19 mouse cellular contexts compared by ENCODE assay signal in the genomic region with DNA sequence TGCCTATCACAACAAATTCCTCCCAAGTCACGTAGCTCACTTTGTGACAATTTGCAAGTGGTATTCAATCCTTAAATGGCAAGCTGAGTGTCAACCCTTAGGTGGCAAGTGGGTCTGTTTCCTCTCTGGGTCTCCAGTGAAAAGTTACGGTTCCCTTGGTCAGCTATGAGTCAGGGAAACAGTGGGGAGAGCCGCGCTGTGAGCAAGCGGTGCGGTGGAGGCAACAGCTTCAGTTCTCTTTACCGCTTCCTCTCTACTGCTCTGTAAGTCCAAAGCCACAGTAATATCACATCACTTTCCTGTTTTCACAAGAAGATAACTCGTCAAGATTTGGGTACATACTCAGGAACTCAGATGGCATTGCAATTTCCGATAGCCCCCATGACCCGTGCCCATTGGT. TPM values are rescaled to one million over a fixed set of nuclear protein-coding genes. Genes with fewer than 3 reads are reported as not detected.
DNase-seq lines count a peak whose midpoint lies in the region; ATAC-seq and TF ChIP-seq lines count a peak whose summit lies in the region.
"Had no signal": no experiment of that assay in that cellular context is flagged by ENCODE, and none has a peak within 500 bp of the region (broad histone marks: within the 10 kb centered on the region; RNA-seq: fewer than 3 reads in every experiment).

No protein-coding gene starts in this region.

- no peak for TF ChIP-seq CTCF in kidney, adult 2 months (conservative IDR thresholded peaks at IDR 0.05; ENCODE audit: insufficient read depth, insufficient read length, low read depth, low read length)
- no peak for TF ChIP-seq CTCF in layer of hippocampus, adult 2 months (conservative IDR thresholded peaks at IDR 0.05)

- no peak overlapping the region for H3K4me2 ChIP-seq in forebrain, embryonic 12.5 days

- H3K9me3 ChIP-seq in forebrain, embryonic 12.5 days, result no peaks in the 10 kb centered on the region

- no peaks in the 10 kb centered on the region for H3K27me3 ChIP-seq in kidney, adult 2 months (replicated peaks; ENCODE audit: control insufficient read depth, insufficient read depth, low read length)
- H3K27me3 ChIP-seq in forebrain, embryonic 12.5 days, result peaks cover 47% of the 10 kb centered on the region

- ATAC-seq in megakaryocyte, adult 5-6 weeks (ENCODE audit: poor library complexity, severe bottlenecking), result peak; percentile 60
- no peak for ATAC-seq in forebrain, embryonic 12.5 days (ENCODE audit: low FRiP score)
- ATAC-seq: hindbrain, embryonic 16.5 days had no signal

- no peaks in the 10 kb centered on the region for H3K36me3 ChIP-seq in kidney, adult 2 months (ENCODE audit: control insufficient read depth, insufficient read depth, low read length)
- H3K36me3 ChIP-seq in forebrain, embryonic 12.5 days (replicated peaks), result no peaks in the 10 kb centered on the region

- WGBS in kidney, adult 2 months, result 84% methylated on average over 10 of the region's 10 CpGs
- 87% methylated on average over 10 of the region's 10 CpGs for WGBS in forebrain, embryonic 12.5 days

- DNase-seq in kidney, adult 9 months, result peak; percentile 13
- DNase-seq in kidney, adult 2 months, result no peak
- peak; percentile 32 for DNase-seq in thymus, postnatal 0 days (ENCODE audit: low spot score)
- DNase-seq in thymus, postnatal 25 days, result no peak
- no peak for DNase-seq in layer of hippocampus, adult 2 months (ENCODE audit: low spot score in 2 of 2)
- no peak for DNase-seq in urinary bladder, postnatal 14 days (ENCODE audit: low spot score)
- DNase-seq: adrenal gland, postnatal 14 days; cerebellum, adult 18-20 months; kidney, postnatal 10 days; lung, postnatal 14 days had no signal

- H3K4me1 ChIP-seq in kidney, adult 2 months (ENCODE audit: control insufficient read depth, insufficient read depth, low read length), result no peaks in the 10 kb centered on the region
- peaks cover 14% of the 10 kb centered on the region for H3K4me1 ChIP-seq in forebrain, embryonic 12.5 days

- no peak overlapping the region for H3K9ac ChIP-seq in forebrain, embryonic 12.5 days

- H3K27ac ChIP-seq in kidney, adult 2 months (ENCODE audit: insufficient read depth, low read depth, low read length), result no peak overlapping the region
- H3K27ac ChIP-seq in forebrain, embryonic 12.5 days, result no peak overlapping the region
- no peak overlapping the region for H3K27ac ChIP-seq in layer of hippocampus, adult 2 months

- no peak for TF ChIP-seq POLR2A in kidney, adult 2 months (IDR thresholded peaks at IDR 0.05; ENCODE audit: low read depth, low read length)

- no peak overlapping the region for H3K4me3 ChIP-seq in kidney, adult 2 months (ENCODE audit: insufficient read depth, low read depth, low read length)
- H3K4me3 ChIP-seq in forebrain, embryonic 12.5 days (replicated peaks), result no peak overlapping the region
- no peak overlapping the region for H3K4me3 ChIP-seq in layer of hippocampus, adult 2 months
- H3K4me3 ChIP-seq: myocyte had no signal

RNA-seq across cellular contexts. Expression of a gene that starts 4.2 kb away (rescaled TPM):
- 0.13 and 0.29 TPM in 2 replicates for polyA plus RNA-seq in kidney, adult 2 months (2012; rRNA removed)
- 0.71 and 0.90 TPM in 2 replicates for polyA plus RNA-seq in thymus, postnatal 0 days (2015; fragmentation: Nextera tagmentation; extraction: Ambion mirVana)
- 1.1 and 1.2 TPM in 2 replicates for total RNA-seq in megakaryocyte, adult 5-6 weeks (2015)
- total RNA-seq in megakaryocyte, adult 5-6 weeks (2017), result 0.89 and 2.3 TPM in 2 replicates
- polyA plus RNA-seq in forebrain, embryonic 12.5 days (2016; fragmentation: Nextera tagmentation; extraction: Ambion mirVana), result 0.64 and 0.74 TPM in 2 replicates
- 1 to 10 TPM; 1.3 to 1.5 TPM for total RNA-seq in layer of hippocampus, adult 2 months (2021)
- total RNA-seq: adrenal gland, postnatal 14 days; gastrocnemius, adult 18-20 months had no signal
- polyA plus RNA-seq: heart, embryonic 14.5 days had no signal

RNA-seq across cellular contexts. Expression of a gene that starts 18.1 kb away (rescaled TPM):
- 1.8 and 2.2 TPM in 2 replicates for polyA plus RNA-seq in kidney, adult 2 months (2012; rRNA removed)
- polyA plus RNA-seq in thymus, postnatal 0 days (2015; fragmentation: Nextera tagmentation; extraction: Ambion mirVana), result 5.3 and 6.7 TPM in 2 replicates
- 35.0 and 43.7 TPM in 2 replicates for total RNA-seq in megakaryocyte, adult 5-6 weeks (2015)
- total RNA-seq in megakaryocyte, adult 5-6 weeks (2017), result 39.3 and 51.1 TPM in 2 replicates
- 3.2 and 3.6 TPM in 2 replicates for polyA plus RNA-seq in forebrain, embryonic 12.5 days (2016; fragmentation: Nextera tagmentation; extraction: Ambion mirVana)
- 1 to 10 TPM; 3.4 to 6.0 TPM for total RNA-seq in layer of hippocampus, adult 2 months (2021)

RNA-seq across cellular contexts. Expression of a gene that starts 30.7 kb away (rescaled TPM):
- polyA plus RNA-seq in kidney, adult 2 months (2012; rRNA removed), result 0.13 TPM in 1 of 2 replicates, not detected in the other
- 8.7 and 8.9 TPM in 2 replicates for polyA plus RNA-seq in thymus, postnatal 0 days (2015; fragmentation: Nextera tagmentation; extraction: Ambion mirVana)
- total RNA-seq in megakaryocyte, adult 5-6 weeks (2015), result not detected in 2 replicates
- total RNA-seq in megakaryocyte, adult 5-6 weeks (2017), result not detected in 2 replicates
- polyA plus RNA-seq in forebrain, embryonic 12.5 days (2016; fragmentation: Nextera tagmentation; extraction: Ambion mirVana), result not detected in 2 replicates
- not detected for total RNA-seq in layer of hippocampus, adult 2 months (2021)
- total RNA-seq: adrenal gland, postnatal 14 days; gastrocnemius, adult 18-20 months; layer of hippocampus, postnatal 25 days had no signal
- polyA plus RNA-seq: heart, embryonic 14.5 days; hindbrain, embryonic 16.5 days; limb, embryonic 11.5 days; myocyte; stomach, embryonic 16.5 days had no signal

Comparison
In these comparisons a context has a peak if more than half of its experiments do, and no peak if none do; other contexts are left out.
1. DNase-seq: peak in kidney, adult 9 months (single experiment) and thymus, postnatal 0 days (single experiment); none in kidney, adult 2 months (single experiment), thymus, postnatal 25 days (single experiment), layer of hippocampus, adult 2 months (0 of 2) and urinary bladder, postnatal 14 days (single experiment).